Mouse (Mus musculus) intestine, embryonic 14.5 days (tissue): ENCODE measurements around the gene Cbarp. TPM values are rescaled to one million over a fixed set of nuclear protein-coding genes. Genes with fewer than 3 reads are reported as not detected.

Source experiments
- ATAC-seq: fragments of 200-750 bp; cut with Nextera tagmentation; replicated peaks from 2 replicates; pipeline ENCODE4 v1.8.0; 2017; ENCODE audit warnings: low read depth, moderate number of reproducible peaks, moderate TSS enrichment, moderate library complexity; ENCODE audit not compliant: low FRiP score, low TSS enrichment
- DNase-seq: peaks from one replicate; pipeline ENCODE4 v3.0.0-alpha.2; 2018; ENCODE audit warnings: low spot score
- H3K27ac ChIP-seq: fragments of 300-500 bp; sonication (generic); 2 replicates; pipeline ENCODE4 v1.5.1; 2014; ENCODE audit warnings: low read depth, mild to moderate bottlenecking, control low read depth
- H3K27me3 ChIP-seq: fragments of 300-500 bp; sonication (generic); replicated peaks from 2 replicates; pipeline ENCODE4 v1.6.1; 2014; ENCODE audit warnings: low read length, control low read depth; ENCODE audit not compliant: control insufficient read depth, insufficient read depth
- H3K36me3 ChIP-seq: fragments of 300-500 bp; sonication (generic); 2 replicates; pipeline ENCODE4 v1.6.1; 2014; ENCODE audit warnings: low read length, control low read depth; ENCODE audit not compliant: control insufficient read depth, insufficient read depth
- H3K4me1 ChIP-seq: fragments of 300-500 bp; sonication (generic); replicated peaks from 2 replicates; pipeline ENCODE4 v1.6.1; 2014; ENCODE audit warnings: low read length, control low read depth, mixed read lengths; ENCODE audit not compliant: control insufficient read depth, insufficient read depth
- H3K4me2 ChIP-seq: fragments of 300-500 bp; sonication (generic); 2 replicates; pipeline ENCODE4 v1.6.1; 2014; ENCODE audit warnings: low read length
- H3K4me3 ChIP-seq: fragments of 300-500 bp; sonication (generic); 2 replicates; pipeline ENCODE4 v1.5.1; 2014; ENCODE audit warnings: low read depth, low read length, control low read depth, mixed read lengths
- H3K9ac ChIP-seq: fragments of 300-500 bp; sonication (generic); 2 replicates; pipeline ENCODE4 v1.6.1; 2014; ENCODE audit warnings: mild to moderate bottlenecking, low read length
- H3K9me3 ChIP-seq: fragments of 300-500 bp; sonication (generic); 2 replicates; pipeline ENCODE4 v1.6.1; 2016; ENCODE audit warnings: low read length, control low read depth; ENCODE audit not compliant: control insufficient read depth
- WGBS: fragments of 180-500 bp; shearing (Covaris S2); extraction: QIAGEN DNeasy Blood & Tissue Kit; methylation state at CpG from one replicate; pipeline ENCODE4 v1.1.7; 2014; 5-methylcytosine and 5-hydroxymethylcytosine counted together
- polyA plus RNA-seq: library from polyadenylated mRNA; unstranded; fragments of >200 nt; fragmentation: Nextera tagmentation; extraction: Ambion mirVana; gene quantifications from 2 replicates; pipeline ENCODE4 v1.2.1, GENCODE M21; 2014

Cbarp gene
- polyA plus RNA-seq, 1 experiment from 2014 or later, result 8.5 TPM

GRCm38 (mm10) chr10:80161522-80162242, 21.0 kb upstream of the Cbarp start:
- no peaks in the 10 kb centered on the region for H3K27me3 ChIP-seq
- peak overlapping the region; percentile 56 for H3K4me2 ChIP-seq
- WGBS, result 4% methylated on average over 7 of the region's 7 CpGs
- H3K9ac ChIP-seq, result peak overlapping the region; percentile 20; the same call in 1 of the 2 replicates
- ATAC-seq (no peak), DNase-seq (peak; percentile 83)
- peaks cover 81% of the 10 kb centered on the region for H3K4me1 ChIP-seq
- H3K9me3 ChIP-seq, result no peaks in the 10 kb centered on the region
- peak overlapping the region; percentile 84 for H3K27ac ChIP-seq
- H3K36me3 ChIP-seq, result peaks cover 10% of the 10 kb centered on the region
- H3K4me3 ChIP-seq, result peak overlapping the region; percentile 33; the same call in 1 of the 2 replicates

- Histone ChIP-seq H3K4me3 (peak overlapping the region; percentile 33), H3K4me2 (peak overlapping the region; percentile 56), H3K4me1 (peaks cover 83% of the 10 kb centered on the region), H3K9me3 (no peaks in the 10 kb centered on the region), H3K36me3 (peaks cover 20% of the 10 kb centered on the region), H3K27me3 (no peaks in the 10 kb centered on the region), H3K27ac (peak overlapping the region; percentile 84), H3K9ac (peak overlapping the region; percentile 20)
- 3% methylated on average over 28 of the region's 33 CpGs for WGBS
- ATAC-seq (no peak), DNase-seq (peak; percentile 79)
These were observed 20.1 kb upstream of the Cbarp start for GRCm38 (mm10) chr10:80160455-80161371.

- peak overlapping the region; percentile 65 for H3K4me2 ChIP-seq
- H3K27me3 ChIP-seq, result no peaks in the 10 kb centered on the region
- ATAC-seq (peak; percentile 75), DNase-seq (peak; percentile 97)
- no peaks in the 10 kb centered on the region for H3K9me3 ChIP-seq
- H3K36me3 ChIP-seq, result peaks cover 29% of the 10 kb centered on the region
- 0 out of 2 replicates have a peak overlapping the region, but pooled peaks have one; percentile 10 for H3K9ac ChIP-seq
- H3K4me3 ChIP-seq, result peak overlapping the region; percentile 36
- H3K27ac ChIP-seq, result peak overlapping the region; percentile 84
- H3K4me1 ChIP-seq, result peaks cover 83% of the 10 kb centered on the region
- under 1% methylated on average over 54 of the region's 55 CpGs for WGBS
These were observed 19.2 kb upstream of the Cbarp start for GRCm38 (mm10) chr10:80159561-80160454.

- Histone ChIP-seq H3K27ac (peak overlapping the region; percentile 83), H3K4me2 (peak overlapping the region; percentile 65), H3K4me1 (peaks cover 80% of the 10 kb centered on the region), H3K27me3 (no peaks in the 10 kb centered on the region), H3K9ac (0 out of 2 replicates have a peak overlapping the region, but pooled peaks have one; percentile 10), H3K9me3 (no peaks in the 10 kb centered on the region), H3K4me3 (peak overlapping the region; percentile 36), H3K36me3 (peaks cover 36% of the 10 kb centered on the region)
- DNase-seq, result no peak
- 8% methylated on average over 12 of the region's 12 CpGs for WGBS
- ATAC-seq, result no peak
These were observed 18.5 kb upstream of the Cbarp start for GRCm38 (mm10) chr10:80159021-80159560.

GRCm38 (mm10) chr10:80158307-80158986, 17.8 kb upstream of the Cbarp start:
- Histone ChIP-seq H3K4me1 (peaks cover 81% of the 10 kb centered on the region), H3K4me3 (no peak overlapping the region), H3K36me3 (peaks cover 42% of the 10 kb centered on the region), H3K9me3 (no peaks in the 10 kb centered on the region), H3K27me3 (no peaks in the 10 kb centered on the region), H3K27ac (peak overlapping the region; percentile 83), H3K9ac (no peak overlapping the region), H3K4me2 (0 out of 2 replicates have a peak overlapping the region, but pooled peaks have one; percentile 65)
- WGBS, result 10% methylated on average over 18 of the region's 18 CpGs
- ATAC-seq, result peak; percentile 2; the same call in 1 of the 2 replicates
- DNase-seq, result peak; percentile 78

- Histone ChIP-seq H3K4me1 (peaks cover 84% of the 10 kb centered on the region), H3K36me3 (peaks cover 53% of the 10 kb centered on the region), H3K27ac (peak overlapping the region; percentile 83), H3K27me3 (no peaks in the 10 kb centered on the region), H3K9ac (no peak overlapping the region), H3K4me3 (no peak overlapping the region), H3K4me2 (no peak overlapping the region), H3K9me3 (no peaks in the 10 kb centered on the region)
- ATAC-seq (no peak), DNase-seq (no peak)
- WGBS, result 64% methylated on average over 15 of the region's 15 CpGs
These were observed 16.7 kb upstream of the Cbarp start for GRCm38 (mm10) chr10:80157141-80157929.

GRCm38 (mm10) chr10:80156752-80157053, 16.1 kb upstream of the Cbarp start:
- 58% methylated on average over 7 of the region's 7 CpGs for WGBS
- Histone ChIP-seq H3K27ac (peak overlapping the region; percentile 83; the same call in 1 of the 2 replicates), H3K4me2 (no peak overlapping the region), H3K9me3 (no peaks in the 10 kb centered on the region), H3K27me3 (no peaks in the 10 kb centered on the region), H3K4me1 (peaks cover 79% of the 10 kb centered on the region), H3K36me3 (peaks cover 59% of the 10 kb centered on the region), H3K9ac (no peak overlapping the region), H3K4me3 (no peak overlapping the region)
- no peak for ATAC-seq
- DNase-seq, result no peak
